Mouse (Mus musculus) heart, postnatal 0 days (tissue): ENCODE results near the gene 4930470P17Rik.

ENCODE experiments used
- CTCF ChIP-seq: IDR thresholded peaks from 2 replicates; pipeline ENCODE4 v1.5.1; 2016; ENCODE audit warnings: antibody characterized with exemption, control low read depth, low read depth
- EP300 ChIP-seq: IDR thresholded peaks from 2 replicates; pipeline ENCODE4 v1.6.1; 2016; ENCODE audit warnings: antibody characterized with exemption, low read depth

DNA sequence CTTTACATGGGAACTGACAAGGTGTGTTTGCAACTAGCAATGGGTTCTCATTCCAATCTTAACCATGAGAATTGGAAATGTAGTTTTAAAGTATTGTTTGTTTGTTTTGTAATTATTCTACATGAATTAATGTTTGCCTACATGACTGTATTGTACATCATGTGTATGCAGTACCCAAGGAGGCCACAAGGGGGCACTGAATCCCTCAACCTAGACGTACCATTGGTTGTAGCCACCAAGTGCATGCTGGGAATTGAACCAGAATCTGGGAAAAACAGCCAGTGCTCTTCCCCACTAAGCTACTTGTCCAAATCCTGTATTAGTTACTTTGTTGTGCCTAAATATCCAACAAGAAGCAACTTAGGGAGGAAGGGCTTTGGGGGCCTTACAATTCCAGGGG lies 49.7 kb upstream of the 4930470P17Rik start:
- TF ChIP-seq CTCF, result no peak
- TF ChIP-seq EP300, result no peak
